Mouse (Mus musculus) liver, adult (tissue): ENCODE measurements around the gene Minos1.

Experiments used
- GATA4 ChIP-seq: IDR thresholded peaks from 2 replicates; pipeline ENCODE4 v1.6.1; 2014; ENCODE audit warnings: mild to moderate bottlenecking, low read length; ENCODE audit not compliant: insufficient replicate concordance

Minos1 gene

GRCm38 (mm10) chr4:139130701-139131549 lies at the start of gene Minos1:
TSS of gene Minos1 (minus strand) at chr4:139131113.
- peak; percentile 80; the same call in 1 of the 2 replicates for TF ChIP-seq GATA4

GRCm38 (mm10) chr4:139179731-139180625 lies 49.1 kb upstream of the Minos1 start:
- TF ChIP-seq GATA4: no peak; the same call in 1 of the 2 replicates

- TF ChIP-seq GATA4: no peak
These were observed 48.3 kb upstream of the Minos1 start for GRCm38 (mm10) chr4:139179218-139179617.

- TF ChIP-seq GATA4: no peak
These were observed 47.5 kb upstream of the Minos1 start for GRCm38 (mm10) chr4:139178377-139178776.

GRCm38 (mm10) chr4:139177921-139178320 lies 47.0 kb upstream of the Minos1 start:
- TF ChIP-seq GATA4: no peak

GRCm38 (mm10) chr4:139176023-139176422 lies 45.1 kb upstream of the Minos1 start:
- TF ChIP-seq GATA4: peak; percentile 32; the same call in 1 of the 2 replicates

GRCm38 (mm10) chr4:139175061-139175971 lies 44.4 kb upstream of the Minos1 start:
- no peak for TF ChIP-seq GATA4

- no peak for TF ChIP-seq GATA4
These were observed 38.9 kb upstream of the Minos1 start for GRCm38 (mm10) chr4:139169748-139170279.

- TF ChIP-seq GATA4: no peak
These were observed 38.3 kb upstream of the Minos1 start for GRCm38 (mm10) chr4:139168985-139169747.

GRCm38 (mm10) chr4:139167107-139167506 lies 36.2 kb upstream of the Minos1 start:
- TF ChIP-seq GATA4: no peak

- TF ChIP-seq GATA4: no peak
These were observed 35.3 kb upstream of the Minos1 start for GRCm38 (mm10) chr4:139166244-139166643.

GRCm38 (mm10) chr4:139165259-139165658 lies 34.3 kb upstream of the Minos1 start:
- TF ChIP-seq GATA4: no peak

GRCm38 (mm10) chr4:139164082-139164481 lies 33.2 kb upstream of the Minos1 start:
- TF ChIP-seq GATA4: no peak

- TF ChIP-seq GATA4: no peak
These were observed 30.2 kb upstream of the Minos1 start for GRCm38 (mm10) chr4:139161076-139161475.
